Mouse (Mus musculus): ENCODE data around the gene Pir. TPM values are rescaled to one million over a fixed set of nuclear protein-coding genes. Genes with fewer than 3 reads are reported as not detected.

Pir gene
- 4.6 and 5.3 TPM in 2 replicates for polyA plus RNA-seq (2014; fragmentation: Nextera tagmentation; extraction: Ambion mirVana)

DNA sequence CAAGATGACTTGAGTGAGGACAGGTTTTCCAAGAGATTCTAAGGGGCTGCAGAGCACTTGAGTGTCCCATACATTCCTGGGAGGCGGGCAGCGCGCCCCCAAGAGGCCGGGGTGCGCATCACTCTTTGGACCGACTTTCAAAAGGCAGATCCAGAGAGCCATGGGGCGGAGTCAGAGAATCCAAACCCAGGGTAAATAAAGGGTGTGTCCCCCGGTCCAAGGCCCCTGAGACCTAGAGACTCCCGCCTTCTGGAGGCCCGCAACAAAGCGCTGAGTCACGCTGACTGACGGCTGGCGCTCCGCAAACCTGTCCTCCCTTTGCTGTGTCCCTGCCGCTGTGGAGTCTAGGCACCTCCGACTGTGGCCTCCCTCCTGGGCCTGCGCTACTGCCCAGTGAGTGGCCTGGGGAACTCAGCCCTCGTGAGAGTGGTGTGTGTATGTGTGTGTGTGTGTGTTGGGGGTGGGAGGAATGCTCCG is at the start of gene Pir:
Gene Pir (plus strand): TSS at position 87 of the 477 bp plus-strand sequence.
- Histone ChIP-seq H3K4me1 (ENCODE audit: control insufficient read depth, insufficient read depth, low read length) (no peaks in the 10 kb centered on the region), H3K9ac (ENCODE audit: low read length) (peak within 1 kb of the TSS; percentile 53), H3K4me2 (ENCODE audit: low read depth) (peak within 1 kb of the TSS; percentile 37), H3K27ac (ENCODE audit: low read depth, low read length) (no peak within 1 kb of the TSS), H3K4me3 (ENCODE audit: low read depth, low read length) (peak within 1 kb of the TSS; percentile 33), H3K36me3 (ENCODE audit: control insufficient read depth, insufficient read depth, low read length) (no peaks in the 10 kb centered on the region), H3K27me3 (ENCODE audit: control insufficient read depth, insufficient read depth, low read length) (no peaks in the 10 kb centered on the region), H3K9me3 (ENCODE audit: control insufficient read depth, low read length) (no peaks in the 10 kb centered on the region)
- DNase-seq (ENCODE audit: low spot score) (peak; percentile 44), ATAC-seq (ENCODE audit: insufficient read depth, low FRiP score, low TSS enrichment) (peak; percentile 82)
- WGBS: 5% methylated on average over 20 of the region's 20 CpGs

- Histone ChIP-seq H3K9me3 (ENCODE audit: control insufficient read depth, low read length) (no peaks in the 10 kb centered on the region), H3K27ac (ENCODE audit: low read depth, low read length) (no peak overlapping the region), H3K4me1 (ENCODE audit: control insufficient read depth, insufficient read depth, low read length) (no peaks in the 10 kb centered on the region), H3K9ac (ENCODE audit: low read length) (no peak overlapping the region), H3K4me2 (ENCODE audit: low read depth) (no peak overlapping the region), H3K4me3 (ENCODE audit: low read depth, low read length) (no peak overlapping the region), H3K36me3 (ENCODE audit: control insufficient read depth, insufficient read depth, low read length) (no peaks in the 10 kb centered on the region), H3K27me3 (ENCODE audit: control insufficient read depth, insufficient read depth, low read length) (no peaks in the 10 kb centered on the region)
- ATAC-seq (ENCODE audit: insufficient read depth, low FRiP score, low TSS enrichment) (no peak), DNase-seq (ENCODE audit: low spot score) (no peak)
- WGBS: 77% methylated on average over 2 of the region's 2 CpGs
These were observed 47.2 kb upstream of the Pir start for GRCm38 (mm10) chrX:164221989-164222388.

DNA sequence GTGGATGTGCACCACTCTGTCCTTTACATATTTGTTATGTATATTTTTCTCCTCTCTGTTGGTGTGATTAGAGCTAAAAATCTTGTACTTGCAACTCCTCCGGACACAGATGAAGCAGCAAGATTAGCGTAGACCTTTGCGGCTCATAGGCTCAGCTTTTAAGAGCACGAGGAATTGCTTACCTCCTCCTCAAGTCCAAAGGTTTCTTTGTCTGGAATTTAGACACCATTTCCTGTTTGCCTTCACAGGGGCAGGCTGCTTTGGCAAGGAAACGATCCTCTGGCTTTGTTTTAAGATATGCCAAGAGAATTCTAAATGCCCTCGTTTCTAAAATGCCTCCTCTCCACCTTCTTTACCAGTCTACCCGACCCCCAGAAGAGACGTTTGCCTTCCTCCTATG is 35.8 kb upstream of the Pir start:
- no peaks in the 10 kb centered on the region for H3K4me1 ChIP-seq (ENCODE audit: control insufficient read depth, insufficient read depth, low read length)
- WGBS: 72% methylated on average over 8 of the region's 8 CpGs
- H3K9me3 ChIP-seq (ENCODE audit: control insufficient read depth, low read length): no peaks in the 10 kb centered on the region
- no peak overlapping the region for H3K4me2 ChIP-seq (ENCODE audit: low read depth)
- H3K27me3 ChIP-seq (ENCODE audit: control insufficient read depth, insufficient read depth, low read length): no peaks in the 10 kb centered on the region
- H3K36me3 ChIP-seq (ENCODE audit: control insufficient read depth, insufficient read depth, low read length): no peaks in the 10 kb centered on the region
- DNase-seq (ENCODE audit: low spot score) (no peak), ATAC-seq (ENCODE audit: insufficient read depth, low FRiP score, low TSS enrichment) (no peak)
- no peak overlapping the region for H3K9ac ChIP-seq (ENCODE audit: low read length)
- no peak overlapping the region for H3K27ac ChIP-seq (ENCODE audit: low read depth, low read length)
- no peak overlapping the region for H3K4me3 ChIP-seq (ENCODE audit: low read depth, low read length)

DNA sequence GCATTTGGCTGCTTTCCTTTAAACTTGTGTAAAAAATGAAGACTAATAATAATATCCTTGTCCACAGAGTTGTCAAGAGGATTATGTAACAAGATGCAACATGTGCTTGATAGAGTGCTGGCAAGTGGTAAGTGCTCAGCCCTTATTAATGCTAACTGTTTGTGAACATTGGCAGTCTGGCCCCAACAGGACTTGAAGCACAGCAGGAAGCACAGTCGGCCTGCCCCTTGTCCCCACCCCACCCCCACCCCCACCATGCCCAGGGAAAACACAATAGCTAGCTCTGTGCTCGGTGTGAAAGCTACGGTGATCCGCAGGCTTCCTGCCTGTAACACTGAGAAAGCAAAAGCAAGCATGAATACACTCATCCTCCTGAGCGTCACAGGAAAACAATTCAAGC is 23.5 kb upstream of the Pir start:
- Histone ChIP-seq H3K4me1 (ENCODE audit: control insufficient read depth, insufficient read depth, low read length) (no peaks in the 10 kb centered on the region), H3K9ac (ENCODE audit: low read length) (no peak overlapping the region), H3K36me3 (ENCODE audit: control insufficient read depth, insufficient read depth, low read length) (no peaks in the 10 kb centered on the region), H3K4me2 (ENCODE audit: low read depth) (no peak overlapping the region), H3K27me3 (ENCODE audit: control insufficient read depth, insufficient read depth, low read length) (no peaks in the 10 kb centered on the region), H3K9me3 (ENCODE audit: control insufficient read depth, low read length) (no peaks in the 10 kb centered on the region), H3K4me3 (ENCODE audit: low read depth, low read length) (no peak overlapping the region), H3K27ac (ENCODE audit: low read depth, low read length) (no peak overlapping the region)
- ATAC-seq (ENCODE audit: insufficient read depth, low FRiP score, low TSS enrichment) (peak; percentile 50; the same call in 1 of the 2 replicates), DNase-seq (ENCODE audit: low spot score) (no peak)
- WGBS: 13% methylated on average over 5 of the region's 5 CpGs

DNA sequence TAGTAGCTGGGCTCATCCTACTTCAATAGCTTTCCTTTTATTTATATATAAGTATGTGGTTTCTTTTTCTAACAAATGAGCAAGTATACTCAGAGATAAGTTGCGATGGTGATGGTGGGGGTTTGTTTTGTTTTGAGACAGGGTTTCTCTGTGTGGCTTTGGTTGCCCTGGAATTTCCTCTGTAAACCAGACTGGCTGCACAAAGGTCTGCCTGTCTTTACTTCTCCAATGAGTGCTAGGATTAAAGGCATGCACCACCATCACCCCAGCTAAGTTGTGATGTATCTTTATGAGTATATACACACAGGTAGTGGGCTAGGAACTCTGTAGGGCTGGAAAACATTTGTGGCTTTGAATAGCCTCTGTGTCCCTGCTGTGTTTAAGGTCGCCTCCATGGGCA is 22.4 kb upstream of the Pir start:
- no peak overlapping the region for H3K9ac ChIP-seq (ENCODE audit: low read length)
- ATAC-seq (ENCODE audit: insufficient read depth, low FRiP score, low TSS enrichment) (no peak), DNase-seq (ENCODE audit: low spot score) (no peak)
- WGBS: 70% methylated on average over 2 of the region's 2 CpGs
- H3K27me3 ChIP-seq (ENCODE audit: control insufficient read depth, insufficient read depth, low read length): no peaks in the 10 kb centered on the region
- no peak overlapping the region for H3K27ac ChIP-seq (ENCODE audit: low read depth, low read length)
- no peaks in the 10 kb centered on the region for H3K9me3 ChIP-seq (ENCODE audit: control insufficient read depth, low read length)
- H3K4me2 ChIP-seq (ENCODE audit: low read depth): no peak overlapping the region
- H3K4me3 ChIP-seq (ENCODE audit: low read depth, low read length): no peak overlapping the region
- H3K36me3 ChIP-seq (ENCODE audit: control insufficient read depth, insufficient read depth, low read length): no peaks in the 10 kb centered on the region
- no peaks in the 10 kb centered on the region for H3K4me1 ChIP-seq (ENCODE audit: control insufficient read depth, insufficient read depth, low read length)

GRCm38 (mm10) chrX:164256527-164256926 is 12.6 kb upstream of the Pir start:
- no peaks in the 10 kb centered on the region for H3K9me3 ChIP-seq (ENCODE audit: control insufficient read depth, low read length)
- H3K27ac ChIP-seq (ENCODE audit: low read depth, low read length): no peak overlapping the region
- H3K27me3 ChIP-seq (ENCODE audit: control insufficient read depth, insufficient read depth, low read length): 0 out of 2 replicates have a peak, but pooled peaks cover 2% of the 10 kb centered on the region
- DNase-seq (ENCODE audit: low spot score): no peak
- no peaks in the 10 kb centered on the region for H3K36me3 ChIP-seq (ENCODE audit: control insufficient read depth, insufficient read depth, low read length)
- no peak overlapping the region for H3K9ac ChIP-seq (ENCODE audit: low read length)
- H3K4me2 ChIP-seq (ENCODE audit: low read depth): no peak overlapping the region
- H3K4me3 ChIP-seq (ENCODE audit: low read depth, low read length): no peak overlapping the region
- WGBS: 73% methylated on average over 3 of the region's 3 CpGs
- no peaks in the 10 kb centered on the region for H3K4me1 ChIP-seq (ENCODE audit: control insufficient read depth, insufficient read depth, low read length)
- no peak for ATAC-seq (ENCODE audit: insufficient read depth, low FRiP score, low TSS enrichment)

GRCm38 (mm10) chrX:164258057-164258456 is 11.1 kb upstream of the Pir start, which contains the start of gene Bmx:
Gene Bmx (minus strand): TSS chrX:164258193.
- no peak for DNase-seq (ENCODE audit: low spot score)
- no peak within 1 kb of the TSS for H3K27ac ChIP-seq (ENCODE audit: low read depth, low read length)
- no peak within 1 kb of the TSS for H3K4me2 ChIP-seq (ENCODE audit: low read depth)
- H3K9me3 ChIP-seq (ENCODE audit: control insufficient read depth, low read length): no peaks in the 10 kb centered on the region
- H3K4me1 ChIP-seq (ENCODE audit: control insufficient read depth, insufficient read depth, low read length): no peaks in the 10 kb centered on the region
- ATAC-seq (ENCODE audit: insufficient read depth, low FRiP score, low TSS enrichment): no peak
- H3K9ac ChIP-seq (ENCODE audit: low read length): no peak within 1 kb of the TSS
- 67% methylated on average over 8 of the region's 8 CpGs for WGBS
- H3K4me3 ChIP-seq (ENCODE audit: low read depth, low read length): no peak within 1 kb of the TSS
- no peaks in the 10 kb centered on the region for H3K36me3 ChIP-seq (ENCODE audit: control insufficient read depth, insufficient read depth, low read length)
- H3K27me3 ChIP-seq (ENCODE audit: control insufficient read depth, insufficient read depth, low read length): 0 out of 2 replicates have a peak, but pooled peaks cover 2% of the 10 kb centered on the region

- Histone ChIP-seq H3K4me3 (ENCODE audit: low read depth, low read length) (no peak overlapping the region), H3K27ac (ENCODE audit: low read depth, low read length) (no peak overlapping the region), H3K36me3 (ENCODE audit: control insufficient read depth, insufficient read depth, low read length) (no peaks in the 10 kb centered on the region), H3K9me3 (ENCODE audit: control insufficient read depth, low read length) (no peaks in the 10 kb centered on the region), H3K9ac (ENCODE audit: low read length) (no peak overlapping the region), H3K4me1 (ENCODE audit: control insufficient read depth, insufficient read depth, low read length) (no peaks in the 10 kb centered on the region), H3K27me3 (ENCODE audit: control insufficient read depth, insufficient read depth, low read length) (0 out of 2 replicates have a peak, but pooled peaks cover 2% of the 10 kb centered on the region), H3K4me2 (ENCODE audit: low read depth) (no peak overlapping the region)
- ATAC-seq (ENCODE audit: insufficient read depth, low FRiP score, low TSS enrichment) (no peak), DNase-seq (ENCODE audit: low spot score) (no peak)
- WGBS: 94% methylated on average over 5 of the region's 5 CpGs
These were observed 10.5 kb upstream of the Pir start for GRCm38 (mm10) chrX:164258662-164259061.

GRCm38 (mm10) chrX:164262286-164262685 is 6.9 kb upstream of the Pir start:
- Histone ChIP-seq H3K36me3 (ENCODE audit: control insufficient read depth, insufficient read depth, low read length) (no peaks in the 10 kb centered on the region), H3K27ac (ENCODE audit: low read depth, low read length) (no peak overlapping the region), H3K4me3 (ENCODE audit: low read depth, low read length) (no peak overlapping the region), H3K4me2 (ENCODE audit: low read depth) (no peak overlapping the region), H3K9me3 (ENCODE audit: control insufficient read depth, low read length) (no peaks in the 10 kb centered on the region), H3K9ac (ENCODE audit: low read length) (no peak overlapping the region), H3K4me1 (ENCODE audit: control insufficient read depth, insufficient read depth, low read length) (no peaks in the 10 kb centered on the region), H3K27me3 (ENCODE audit: control insufficient read depth, insufficient read depth, low read length) (0 out of 2 replicates have a peak, but pooled peaks cover 2% of the 10 kb centered on the region)
- no peak for ATAC-seq (ENCODE audit: insufficient read depth, low FRiP score, low TSS enrichment)
- no peak for DNase-seq (ENCODE audit: low spot score)
- 66% methylated on average over 2 of the region's 2 CpGs for WGBS

Measured in neural tube, embryonic 11.5 days (tissue).